Mouse (Mus musculus) limb, embryonic 14.5 days (tissue): ENCODE data around the gene Obox3. TPM values are rescaled to one million over a fixed set of nuclear protein-coding genes. Genes with fewer than 3 reads are reported as not detected.
"Not testable (repeated sequence)": the region's sequence is repeated elsewhere in the genome, so short reads cannot be mapped to it uniquely, and the experiment has no call there.

Experiments
- ATAC-seq: fragments of 200-750 bp; cut with Nextera tagmentation; 2 replicates; pipeline ENCODE4 v1.8.0; 2017; ENCODE audit warnings: low read depth, moderate number of reproducible peaks, moderate TSS enrichment; ENCODE audit not compliant: low FRiP score
- DNase-seq: peaks from one replicate; pipeline ENCODE4 v3.0.0-alpha.2; 2015; ENCODE audit warnings: low spot score
- H3K27ac ChIP-seq: fragments of 300-500 bp; sonication (generic); replicated peaks from 2 replicates; pipeline ENCODE4 v1.5.1; 2014; ENCODE audit warnings: low read depth, mild to moderate bottlenecking, low read length, moderate library complexity, mixed read lengths
- H3K27me3 ChIP-seq: fragments of 300-500 bp; sonication (generic); 2 replicates; pipeline ENCODE4 v1.6.1; 2014; ENCODE audit warnings: low read length, mixed read lengths; ENCODE audit not compliant: control insufficient read depth, insufficient read depth
- H3K36me3 ChIP-seq: fragments of 300-500 bp; sonication (generic); 2 replicates; pipeline ENCODE4 v1.6.1; 2014; ENCODE audit warnings: mild to moderate bottlenecking, low read length, moderate library complexity, mixed read lengths; ENCODE audit not compliant: control insufficient read depth, insufficient read depth
- H3K4me1 ChIP-seq: fragments of 300-500 bp; sonication (generic); 2 replicates; pipeline ENCODE4 v1.6.1; 2014; ENCODE audit warnings: antibody characterized with exemption, low read length, mixed read lengths; ENCODE audit not compliant: control insufficient read depth, insufficient read depth
- H3K4me2 ChIP-seq: fragments of 300-500 bp; sonication (generic); replicated peaks from 2 replicates; pipeline ENCODE4 v1.6.1; 2014; ENCODE audit warnings: low read depth, mild to moderate bottlenecking, low read length, moderate library complexity; ENCODE audit not compliant: severe bottlenecking
- H3K4me3 ChIP-seq: fragments of 300-500 bp; sonication (generic); replicated peaks from 2 replicates; pipeline ENCODE4 v1.5.1; 2014; ENCODE audit warnings: low read length
- H3K9ac ChIP-seq: fragments of 300-500 bp; sonication (generic); 2 replicates; pipeline ENCODE4 v1.6.1; 2014; ENCODE audit warnings: mild to moderate bottlenecking, low read depth, low read length, moderate library complexity; ENCODE audit not compliant: severe bottlenecking
- H3K9me3 ChIP-seq: fragments of 300-500 bp; sonication (generic); 2 replicates; pipeline ENCODE4 v1.6.1; 2016; ENCODE audit warnings: low read length; ENCODE audit not compliant: control insufficient read depth
- WGBS: fragments of 180-500 bp; shearing (Covaris S2); extraction: QIAGEN DNeasy Blood & Tissue Kit; methylation state at CpG from one replicate; pipeline ENCODE4 v1.1.7; 2014; 5-methylcytosine and 5-hydroxymethylcytosine counted together
- polyA plus RNA-seq, 2 experiments: library from polyadenylated mRNA; depleted of rRNA in 1 of 2; stranded (reverse) in 1 of 2; unstranded in 1 of 2; fragments of >200 nt; fragmentation: Nextera tagmentation in 1 of 2; extraction: Ambion mirVana in 1 of 2; gene quantifications; 2 replicates each; pipeline versions ENCODE4 v1.2.1 to v1.2.3; 2012 to 2014

Gene Obox3
- not detected in 2 replicates for polyA plus RNA-seq (2012; rRNA removed)
- polyA plus RNA-seq (2014; fragmentation: Nextera tagmentation; extraction: Ambion mirVana), result not detected in 2 replicates

- H3K4me2 ChIP-seq, H3K9me3 ChIP-seq, H3K36me3 ChIP-seq, DNase-seq, H3K9ac ChIP-seq, H3K4me3 ChIP-seq, H3K27ac ChIP-seq, H3K27me3 ChIP-seq, ATAC-seq, H3K4me1 ChIP-seq: not testable (repeated sequence)
- 38% methylated on average over 1 of the region's 1 CpGs for WGBS
Measured at GRCm38 (mm10) chr7:15639802-15640201, at the start of gene Obox3. Gene Obox3, minus strand, starts transcription at chr7:15639902.

DNA sequence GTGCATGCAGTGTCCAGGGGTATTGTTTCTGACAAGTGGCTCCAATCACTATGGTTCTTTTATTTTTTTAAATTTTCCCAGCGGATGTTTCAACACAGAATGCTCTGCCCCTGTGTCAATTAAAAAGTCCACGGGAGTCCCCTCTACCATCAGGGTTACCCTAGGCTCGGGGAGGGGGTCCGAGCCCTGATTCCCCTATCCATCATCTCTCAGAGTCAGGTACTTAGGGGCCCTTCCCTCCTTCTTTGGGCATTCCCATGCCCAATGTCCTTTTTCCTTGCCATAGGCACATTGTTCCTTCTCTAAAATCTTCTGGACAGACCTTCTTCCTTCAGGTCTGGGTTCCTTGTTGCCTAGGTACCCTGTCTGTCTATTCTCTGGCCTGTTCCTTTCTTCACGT, 130.3 kb downstream of the Obox3 start:
- H3K36me3 ChIP-seq, H3K4me2 ChIP-seq, H3K4me1 ChIP-seq, ATAC-seq, H3K9ac ChIP-seq, H3K27me3 ChIP-seq, H3K27ac ChIP-seq, H3K9me3 ChIP-seq, H3K4me3 ChIP-seq, DNase-seq: not testable (repeated sequence)
- WGBS, result 79% methylated on average over 5 of the region's 5 CpGs

Other genes with a start within 250 kb of the Obox3 start
- not detected in 2 replicates for gene Obox5, start 110.2 kb upstream of the Obox3 start, polyA plus RNA-seq (2012; rRNA removed)
- not detected in 2 replicates for gene Obox5, start 110.2 kb upstream of the Obox3 start, polyA plus RNA-seq (2014; fragmentation: Nextera tagmentation; extraction: Ambion mirVana)
- gene Obox6, start 199.8 kb upstream of the Obox3 start, polyA plus RNA-seq (2012; rRNA removed), result not detected in 2 replicates
- not detected in 2 replicates for gene Obox6, start 199.8 kb upstream of the Obox3 start, polyA plus RNA-seq (2014; fragmentation: Nextera tagmentation; extraction: Ambion mirVana)
- gene Crx, start 240.1 kb upstream of the Obox3 start, polyA plus RNA-seq (2012; rRNA removed), result not detected in 2 replicates
- not detected in 2 replicates for gene Crx, start 240.1 kb upstream of the Obox3 start, polyA plus RNA-seq (2014; fragmentation: Nextera tagmentation; extraction: Ambion mirVana)
- gene Crxos, start 242.7 kb upstream of the Obox3 start, polyA plus RNA-seq (2012; rRNA removed), result not detected in 2 replicates
- not detected in 2 replicates for gene Crxos, start 242.7 kb upstream of the Obox3 start, polyA plus RNA-seq (2014; fragmentation: Nextera tagmentation; extraction: Ambion mirVana)